Mouse (Mus musculus) bone marrow macrophage, adult 2 months (primary cell): ENCODE results near the gene Olfr1082.
"Not testable (repeated sequence)": the region's sequence is repeated elsewhere in the genome, so short reads cannot be mapped to it uniquely, and the experiment has no call there.

Source experiments
- CTCF ChIP-seq: IDR thresholded peaks from 2 replicates; pipeline ENCODE4 v1.5.1; 2012; ENCODE audit warnings: low read depth, mild to moderate bottlenecking, low read length, moderate library complexity
- POLR2A ChIP-seq: IDR thresholded peaks from 2 replicates; pipeline ENCODE4 v1.6.1; 2012; ENCODE audit warnings: mild to moderate bottlenecking, low read depth, low read length, borderline replicate concordance

DNA sequence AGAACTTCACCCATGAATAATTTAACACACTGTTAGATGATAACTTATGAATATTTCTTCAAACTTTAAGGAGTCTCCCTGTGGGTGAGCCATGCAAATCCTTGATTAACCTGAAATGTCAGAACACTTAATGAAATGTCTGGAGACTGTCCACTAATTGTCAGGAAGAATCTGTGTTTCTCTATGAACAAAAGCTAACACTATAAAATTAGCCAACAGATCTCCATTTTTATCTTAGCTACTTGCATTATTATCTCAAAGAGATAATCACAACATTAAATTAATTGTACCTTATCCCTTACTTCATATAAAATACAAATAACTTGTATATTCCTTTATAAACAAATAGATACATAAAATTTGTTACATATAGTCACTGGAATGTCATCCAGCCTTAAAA is 40.6 kb downstream of the Olfr1082 start, which contains the start of gene Olfr1080:
- not testable (repeated sequence) for TF ChIP-seq CTCF, POLR2A
